Mouse (Mus musculus) hindbrain, embryonic 15.5 days (tissue): ENCODE results near the gene Cct2. TPM values are rescaled to one million over a fixed set of nuclear protein-coding genes. Genes with fewer than 3 reads are reported as not detected.

ENCODE experiments used
- ATAC-seq: fragments of 200-750 bp; cut with Nextera tagmentation; 2 replicates; pipeline ENCODE4 v1.8.0; 2017; ENCODE audit warnings: low read depth, moderate number of reproducible peaks, moderate TSS enrichment; ENCODE audit not compliant: low FRiP score
- H3K27ac ChIP-seq: fragments of 300-500 bp; sonication (generic); replicated peaks from 2 replicates; pipeline ENCODE4 v1.5.1; 2015; ENCODE audit warnings: mild to moderate bottlenecking, inconsistent platforms
- H3K27me3 ChIP-seq: fragments of 300-500 bp; sonication (generic); 2 replicates; pipeline ENCODE4 v1.6.1; 2015; ENCODE audit warnings: control low read depth, inconsistent platforms
- H3K36me3 ChIP-seq: fragments of 300-500 bp; sonication (generic); 2 replicates; pipeline ENCODE4 v1.6.1; 2015; ENCODE audit warnings: control low read depth, inconsistent platforms
- H3K4me1 ChIP-seq: fragments of 300-500 bp; sonication (generic); replicated peaks from 2 replicates; pipeline ENCODE4 v1.6.1; 2015; ENCODE audit warnings: control low read depth, inconsistent platforms
- H3K4me2 ChIP-seq: fragments of 300-500 bp; sonication (generic); 2 replicates; pipeline ENCODE4 v1.6.1; 2015; ENCODE audit warnings: moderate library complexity, mild to moderate bottlenecking, inconsistent platforms
- H3K4me3 ChIP-seq: fragments of 300-500 bp; sonication (generic); 2 replicates; pipeline ENCODE4 v1.5.1; 2015; ENCODE audit warnings: mild to moderate bottlenecking, inconsistent platforms
- H3K9ac ChIP-seq: fragments of 300-500 bp; sonication (generic); 2 replicates; pipeline ENCODE4 v1.6.1; 2015; ENCODE audit warnings: inconsistent platforms
- H3K9me3 ChIP-seq: fragments of 300-500 bp; sonication (generic); 2 replicates; pipeline ENCODE4 v1.6.1; 2016; ENCODE audit warnings: control low read depth, inconsistent platforms
- WGBS: fragments of 180-500 bp; shearing (Covaris S2); methylation state at CpG from one replicate; pipeline ENCODE4 v1.1.7; 2015; 5-methylcytosine and 5-hydroxymethylcytosine counted together
- polyA plus RNA-seq: library from polyadenylated mRNA; unstranded; fragments of >200 nt; fragmentation: Nextera tagmentation; extraction: Ambion mirVana; gene quantifications from 2 replicates; pipeline ENCODE4 v1.2.1, GENCODE M21; 2015

Cct2 gene
- polyA plus RNA-seq, 1 experiment from 2014 or later: 245 TPM

- no peak overlapping the region for H3K9ac ChIP-seq
- H3K4me2 ChIP-seq: no peak overlapping the region
- H3K9me3 ChIP-seq: no peaks in the 10 kb centered on the region
- no peaks in the 10 kb centered on the region for H3K27me3 ChIP-seq
- no peak overlapping the region for H3K27ac ChIP-seq
- peaks cover 10% of the 10 kb centered on the region; the same call in 1 of the 2 replicates for H3K4me1 ChIP-seq
- H3K4me3 ChIP-seq: no peak overlapping the region
- WGBS: 35% methylated on average over 7 of the region's 7 CpGs
- H3K36me3 ChIP-seq: no peaks in the 10 kb centered on the region
- no peak for ATAC-seq
These were observed 45.3 kb downstream of the Cct2 start for GRCm38 (mm10) chr10:117018281-117018840.

GRCm38 (mm10) chr10:117014565-117014964 is 49.0 kb downstream of the Cct2 start:
- H3K27ac ChIP-seq: no peak overlapping the region

GRCm38 (mm10) chr10:117013689-117014390 is 49.8 kb downstream of the Cct2 start:
- peak; percentile 84 for ATAC-seq
- peak overlapping the region; percentile 41 for H3K4me2 ChIP-seq
- H3K27me3 ChIP-seq: no peaks in the 10 kb centered on the region
- H3K4me3 ChIP-seq: no peak overlapping the region
- H3K27ac ChIP-seq: no peak overlapping the region
- H3K36me3 ChIP-seq: no peaks in the 10 kb centered on the region
- peaks cover 4% of the 10 kb centered on the region; the same call in 1 of the 2 replicates for H3K4me1 ChIP-seq
- 13% methylated on average over 12 of the region's 12 CpGs for WGBS
- no peaks in the 10 kb centered on the region for H3K9me3 ChIP-seq
- H3K9ac ChIP-seq: no peak overlapping the region

More at GRCm38 (mm10) chr10:117014565-117014964, 49.0 kb downstream of the Cct2 start:
- Histone ChIP-seq H3K36me3 (no peaks in the 10 kb centered on the region), H3K9ac (no peak overlapping the region), H3K9me3 (no peaks in the 10 kb centered on the region), H3K4me2 (no peak overlapping the region), H3K4me1 (peaks cover 4% of the 10 kb centered on the region; the same call in 1 of the 2 replicates), H3K4me3 (no peak overlapping the region), H3K27me3 (no peaks in the 10 kb centered on the region)
- 73% methylated on average over 5 of the region's 5 CpGs for WGBS
- no peak for ATAC-seq

- Histone ChIP-seq H3K9me3 (no peaks in the 10 kb centered on the region), H3K9ac (no peak overlapping the region), H3K36me3 (no peaks in the 10 kb centered on the region), H3K27ac (no peak overlapping the region), H3K27me3 (no peaks in the 10 kb centered on the region), H3K4me1 (peaks cover 4% of the 10 kb centered on the region; the same call in 1 of the 2 replicates), H3K4me2 (no peak overlapping the region), H3K4me3 (no peak overlapping the region)
- 50% methylated on average over 8 of the region's 8 CpGs for WGBS
- ATAC-seq: no peak
These were observed 52.6 kb downstream of the Cct2 start for GRCm38 (mm10) chr10:117011047-117011446.

- Histone ChIP-seq H3K4me3 (no peak overlapping the region), H3K4me2 (no peak overlapping the region), H3K36me3 (no peaks in the 10 kb centered on the region), H3K4me1 (peaks cover 4% of the 10 kb centered on the region), H3K9me3 (no peaks in the 10 kb centered on the region), H3K27ac (no peak overlapping the region), H3K27me3 (no peaks in the 10 kb centered on the region), H3K9ac (no peak overlapping the region)
- 93% methylated on average over 6 of the region's 6 CpGs for WGBS
- no peak for ATAC-seq
These were observed 53.9 kb downstream of the Cct2 start for GRCm38 (mm10) chr10:117009691-117010090.

GRCm38 (mm10) chr10:117005707-117006464 is 57.7 kb downstream of the Cct2 start:
- no peaks in the 10 kb centered on the region for H3K9me3 ChIP-seq
- no peaks in the 10 kb centered on the region for H3K36me3 ChIP-seq
- no peak overlapping the region for H3K27ac ChIP-seq
- 70% methylated on average over 12 of the region's 12 CpGs for WGBS
- H3K4me3 ChIP-seq: no peak overlapping the region
- no peak overlapping the region for H3K4me2 ChIP-seq
- ATAC-seq: no peak
- no peaks in the 10 kb centered on the region for H3K27me3 ChIP-seq
- no peak overlapping the region for H3K9ac ChIP-seq
- H3K4me1 ChIP-seq: no peaks in the 10 kb centered on the region; the same call in 1 of the 2 replicates

GRCm38 (mm10) chr10:117004695-117005094 is 58.9 kb downstream of the Cct2 start:
- H3K4me2 ChIP-seq: no peak overlapping the region
- ATAC-seq: 0 out of 2 replicates have a peak, but pooled peaks have one; percentile 45
- no peaks in the 10 kb centered on the region for H3K9me3 ChIP-seq
- no peak overlapping the region for H3K4me3 ChIP-seq
- H3K4me1 ChIP-seq: no peaks in the 10 kb centered on the region; the same call in 1 of the 2 replicates
- H3K27me3 ChIP-seq: no peaks in the 10 kb centered on the region
- no peaks in the 10 kb centered on the region for H3K36me3 ChIP-seq
- 52% methylated on average over 5 of the region's 5 CpGs for WGBS
- no peak overlapping the region for H3K27ac ChIP-seq
- no peak overlapping the region for H3K9ac ChIP-seq

Other genes with a start within 250 kb of the Cct2 start
- gene Myrfl, start 166.9 kb downstream of the Cct2 start, polyA plus RNA-seq: 0.10 and 0.13 TPM in 2 replicates
- gene Rab3ip, start 113.0 kb downstream of the Cct2 start, polyA plus RNA-seq: 44.3 and 45.1 TPM in 2 replicates
- not detected in 2 replicates for gene Gm10271, start 91.2 kb downstream of the Cct2 start, polyA plus RNA-seq
- gene Best3, start 77.5 kb downstream of the Cct2 start, polyA plus RNA-seq: 0.08 and 0.17 TPM in 2 replicates
- gene Lrrc10, start 18.5 kb downstream of the Cct2 start, polyA plus RNA-seq: not detected in 2 replicates
- gene Frs2, start 84.7 kb upstream of the Cct2 start, polyA plus RNA-seq: 20.3 and 23.4 TPM in 2 replicates
- gene Yeats4, start 160.7 kb upstream of the Cct2 start, polyA plus RNA-seq: 99.3 and 100.0 TPM in 2 replicates
- gene 9530003J23Rik, start 174.9 kb upstream of the Cct2 start, polyA plus RNA-seq: not detected in 2 replicates
- gene Lyz2, start 218.5 kb upstream of the Cct2 start, polyA plus RNA-seq: 28.0 and 38.9 TPM in 2 replicates
- not detected in 2 replicates for gene Lyz1, start 229.1 kb upstream of the Cct2 start, polyA plus RNA-seq